Mouse (Mus musculus) C2C12 (cell line): ENCODE data around the gene 4921517D22Rik. TPM values are rescaled to one million over a fixed set of nuclear protein-coding genes. Genes with fewer than 3 reads are reported as not detected.

Source experiments
- H3K27me3 ChIP-seq: one replicate; pipeline ENCODE4 v1.6.1; 2011; ENCODE audit not compliant: control insufficient read depth, insufficient read depth, insufficient read length
- H3K36me3 ChIP-seq: one replicate; pipeline ENCODE4 v1.6.1; 2011; ENCODE audit not compliant: control insufficient read depth, insufficient read depth
- H3K4me3 ChIP-seq: one replicate; pipeline ENCODE4 v1.5.1; 2011; ENCODE audit warnings: mild to moderate bottlenecking, control low read depth; ENCODE audit not compliant: poor library complexity, insufficient read depth, severe bottlenecking
- H3K79me2 ChIP-seq: one replicate; pipeline ENCODE4 v1.6.1; 2011; ENCODE audit not compliant: control insufficient read depth, insufficient read depth
- H3K79me3 ChIP-seq: one replicate; pipeline ENCODE4 v1.6.1; 2011; ENCODE audit warnings: low read depth, control low read depth
- H3ac ChIP-seq: one replicate; pipeline ENCODE3; 2011; ENCODE audit warnings: low read depth; ENCODE audit not compliant: control insufficient read depth, insufficient read length
- CEBPB ChIP-seq: IDR thresholded peaks from one replicate; pipeline ENCODE4 v1.6.1; 2011; ENCODE audit warnings: low read depth, mild to moderate bottlenecking, control low read depth, moderate library complexity
- CTCF ChIP-seq: IDR thresholded peaks from one replicate; pipeline ENCODE4 v1.5.1; 2011; ENCODE audit not compliant: control insufficient read depth, insufficient read depth, insufficient read length
- FOSL1 ChIP-seq: IDR thresholded peaks from one replicate; pipeline ENCODE4 v1.8.0; 2011; ENCODE audit warnings: mild to moderate bottlenecking, low read length; ENCODE audit not compliant: poor library complexity, insufficient read depth, severe bottlenecking
- MAX ChIP-seq: IDR thresholded peaks from one replicate; pipeline ENCODE4 v1.6.1; 2011; ENCODE audit warnings: mild to moderate bottlenecking, control low read depth
- MYOD1 ChIP-seq: IDR thresholded peaks from one replicate; pipeline ENCODE4 v1.6.1; 2011; ENCODE audit warnings: low read depth; ENCODE audit not compliant: control insufficient read depth, insufficient read length
- MYOG ChIP-seq: IDR thresholded peaks from one replicate; pipeline ENCODE4 v1.6.1; 2011; ENCODE audit not compliant: control insufficient read depth, insufficient read length; ENCODE audit errors: extremely low read depth
- USF1 ChIP-seq: IDR thresholded peaks from one replicate; pipeline ENCODE4 v1.6.1; 2011; ENCODE audit warnings: low read depth, mild to moderate bottlenecking, control low read depth, moderate library complexity
- polyA plus RNA-seq: library from polyadenylated mRNA; unstranded; fragments of >200 nt; fragmentation: generic; extraction: Trizol; gene quantifications from one replicate; pipeline ENCODE4 v1.2.1, GENCODE M21; 2012; ENCODE audit warnings: missing spikeins

The 4921517D22Rik gene
- polyA plus RNA-seq, 1 experiment: not detected

- Histone ChIP-seq H3ac (no peak overlapping the region), H3K36me3 (no peaks in the 10 kb centered on the region), H3K79me3 (no peaks in the 10 kb centered on the region), H3K4me3 (no peak overlapping the region), H3K79me2 (no peaks in the 10 kb centered on the region), H3K27me3 (no peaks in the 10 kb centered on the region)
- TF ChIP-seq MYOG: no peak
- TF ChIP-seq MAX: no peak
- TF ChIP-seq CTCF: no peak
- no peak for TF ChIP-seq MYOD1
- TF ChIP-seq USF1: no peak
- TF ChIP-seq CEBPB: no peak
- TF ChIP-seq FOSL1: no peak
Measured at GRCm38 (mm10) chr13:59669946-59670345, 24.0 kb downstream of the 4921517D22Rik start.

- H3K79me3 ChIP-seq: no peaks in the 10 kb centered on the region
- no peak overlapping the region for H3ac ChIP-seq
- H3K79me2 ChIP-seq: no peaks in the 10 kb centered on the region
- H3K36me3 ChIP-seq: no peaks in the 10 kb centered on the region
- no peaks in the 10 kb centered on the region for H3K27me3 ChIP-seq
- no peak overlapping the region for H3K4me3 ChIP-seq
- TF ChIP-seq USF1: no peak
- no peak for TF ChIP-seq CTCF
- no peak for TF ChIP-seq MYOD1
- TF ChIP-seq FOSL1: no peak
- TF ChIP-seq MYOG: no peak
- no peak for TF ChIP-seq CEBPB
- no peak for TF ChIP-seq MAX
Measured at GRCm38 (mm10) chr13:59668501-59669093, 25.3 kb downstream of the 4921517D22Rik start.

GRCm38 (mm10) chr13:59667763-59668162, 26.1 kb downstream of the 4921517D22Rik start:
- H3K36me3 ChIP-seq: no peaks in the 10 kb centered on the region

GRCm38 (mm10) chr13:59663939-59664712, 29.8 kb downstream of the 4921517D22Rik start:
- no peaks in the 10 kb centered on the region for H3K36me3 ChIP-seq
- no peaks in the 10 kb centered on the region for H3K79me2 ChIP-seq
- H3K27me3 ChIP-seq: no peaks in the 10 kb centered on the region

More at GRCm38 (mm10) chr13:59667763-59668162, 26.1 kb downstream of the 4921517D22Rik start:
- Histone ChIP-seq H3ac (no peak overlapping the region), H3K79me2 (no peaks in the 10 kb centered on the region), H3K27me3 (no peaks in the 10 kb centered on the region), H3K79me3 (no peaks in the 10 kb centered on the region), H3K4me3 (no peak overlapping the region)
- no peak for TF ChIP-seq MAX

GRCm38 (mm10) chr13:59661966-59662365, 31.9 kb downstream of the 4921517D22Rik start:
- Histone ChIP-seq H3K36me3 (no peaks in the 10 kb centered on the region), H3K79me3 (no peaks in the 10 kb centered on the region), H3K4me3 (no peak overlapping the region), H3K79me2 (no peaks in the 10 kb centered on the region), H3ac (no peak overlapping the region), H3K27me3 (no peaks in the 10 kb centered on the region)
- no peak for TF ChIP-seq FOSL1
- no peak for TF ChIP-seq USF1
- TF ChIP-seq MYOG: no peak
- no peak for TF ChIP-seq MYOD1
- no peak for TF ChIP-seq CEBPB
- no peak for TF ChIP-seq CTCF
- TF ChIP-seq MAX: no peak

More at GRCm38 (mm10) chr13:59663939-59664712, 29.8 kb downstream of the 4921517D22Rik start:
- TF ChIP-seq MAX (no peak), CEBPB (no peak), MYOD1 (no peak), CTCF (no peak), MYOG (no peak), FOSL1 (no peak), USF1 (no peak)
- no peak overlapping the region for H3K4me3 ChIP-seq
- no peak overlapping the region for H3ac ChIP-seq
- H3K79me3 ChIP-seq: no peaks in the 10 kb centered on the region
